Comparison of ENCODE assay signal across 12 mouse cellular contexts in the genomic region with DNA sequence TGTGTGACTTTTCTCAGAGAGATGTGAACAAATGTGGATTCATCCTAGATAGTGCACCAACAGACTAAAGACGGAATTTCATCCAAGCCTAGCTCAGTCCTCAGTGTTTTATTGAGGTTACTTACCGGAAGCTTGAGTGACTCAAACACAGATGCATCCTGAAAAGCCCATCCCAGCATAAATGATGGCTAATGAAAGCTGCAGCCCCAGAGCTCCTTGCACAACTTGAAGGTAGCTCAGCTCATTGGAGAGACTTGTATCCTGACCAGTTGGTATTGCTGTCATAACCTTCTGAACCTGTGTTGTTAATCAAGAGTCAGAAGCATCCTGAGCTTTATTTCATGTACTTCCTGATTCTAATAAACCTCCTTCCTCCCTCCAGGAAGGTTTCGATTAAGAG.
"Had no signal": no experiment of that assay in that cellular context is flagged by ENCODE, and none has a peak within 500 bp of the region (broad histone marks: within the 10 kb centered on the region; RNA-seq: fewer than 3 reads in every experiment).

No protein-coding gene starts in this region.

- H3K4me2 ChIP-seq: liver, embryonic 11.5 days; liver, embryonic 15.5 days; midbrain, embryonic 13.5 days; neural tube, embryonic 15.5 days had no signal

- H3K36me3 ChIP-seq: limb, embryonic 10.5 days; liver, embryonic 15.5 days; midbrain, embryonic 13.5 days; neural tube, embryonic 15.5 days had no signal

- H3K27ac ChIP-seq: left cerebral cortex, adult 2 months; limb, embryonic 10.5 days; liver, embryonic 15.5 days; macrophage; midbrain, embryonic 13.5 days; neural tube, embryonic 15.5 days; stomach, postnatal 0 days had no signal

- H3K27me3 ChIP-seq: liver, embryonic 15.5 days; midbrain, embryonic 13.5 days; neural tube, embryonic 15.5 days had no signal

- H3K9me3 ChIP-seq: limb, embryonic 10.5 days; liver, embryonic 15.5 days; midbrain, embryonic 13.5 days; neural tube, embryonic 15.5 days had no signal

- DNase-seq: kidney, adult 11 months; lung, adult 2 months; right cerebral cortex, adult 18-20 months; thymus, postnatal 4 days had no signal

- H3K4me3 ChIP-seq: left cerebral cortex, adult 2 months; limb, embryonic 10.5 days; liver, embryonic 15.5 days; midbrain, embryonic 13.5 days; neural tube, embryonic 15.5 days had no signal

- H3K9ac ChIP-seq: liver, embryonic 15.5 days; midbrain, embryonic 13.5 days; neural tube, embryonic 15.5 days had no signal

- ATAC-seq: midbrain, embryonic 13.5 days had no signal

- H3K4me1 ChIP-seq: limb, embryonic 10.5 days; liver, embryonic 15.5 days; midbrain, embryonic 13.5 days; neural tube, embryonic 15.5 days had no signal
